Mouse (Mus musculus) CH12.LX (cell line): ENCODE data around the gene Hivep2. TPM values are rescaled to one million over a fixed set of nuclear protein-coding genes. Genes with fewer than 3 reads are reported as not detected.

ENCODE experiments used
- DNase-seq: peaks from one replicate; pipeline ENCODE4 v3.0.0-alpha.2; 2013; ENCODE audit errors: extremely low read depth
- H3K27ac ChIP-seq: 2 replicates; pipeline ENCODE4 v1.5.1; 2012; ENCODE audit warnings: low read depth, mild to moderate bottlenecking, control low read depth, moderate library complexity; ENCODE audit not compliant: insufficient read depth
- H3K27me3 ChIP-seq: replicated peaks from 2 replicates; pipeline ENCODE3; 2012; ENCODE audit warnings: inconsistent platforms
- H3K36me3 ChIP-seq, 2 experiments: replicated peaks in 1 of 2; 2 replicates each; pipeline versions ENCODE3 to v1.6.1; 2012; ENCODE audit warnings: inconsistent platforms in 1 of 2, low read length in 1 of 2, mild to moderate bottlenecking in 1 of 2, mixed read lengths in 1 of 2, moderate library complexity in 1 of 2; ENCODE audit not compliant: control insufficient read depth in 1 of 2, insufficient read depth in 1 of 2
- H3K4me1 ChIP-seq, 2 experiments: 2 replicates each; pipeline ENCODE4 v1.6.1; 2012; ENCODE audit warnings: inconsistent platforms in 1 of 2, moderate library complexity in 1 of 2; ENCODE audit not compliant: insufficient read depth in 2 of 2, control insufficient read depth in 1 of 2
- H3K4me2 ChIP-seq: 2 replicates; pipeline ENCODE4 v1.6.1; 2012; ENCODE audit warnings: low read depth, mild to moderate bottlenecking, control low read depth; ENCODE audit not compliant: poor library complexity, insufficient read depth, severe bottlenecking
- H3K4me3 ChIP-seq, 3 experiments: fragments of 150-350 bp in 1 of 3; sonication (generic) in 1 of 3; replicated peaks in 1 of 3; 2 replicates each; pipeline versions ENCODE3 to v1.5.1; 2011 to 2012; ENCODE audit warnings: low read depth in 2 of 3, low read length in 2 of 3, mild to moderate bottlenecking in 2 of 3, moderate library complexity in 2 of 3, control low read depth in 1 of 3, improper control_type of control experiment in 1 of 3, inconsistent platforms in 1 of 3, mixed read lengths in 1 of 3; ENCODE audit not compliant: poor library complexity in 1 of 3
- H3K79me2 ChIP-seq: replicated peaks from 2 replicates; pipeline ENCODE4 v1.6.1; 2012; ENCODE audit warnings: mild to moderate bottlenecking, moderate library complexity; ENCODE audit not compliant: control insufficient read depth, poor library complexity, insufficient read depth, severe bottlenecking; ENCODE audit errors: extremely low read depth
- H3K9ac ChIP-seq: 2 replicates; pipeline ENCODE4 v1.6.1; 2012; ENCODE audit warnings: low read depth, mild to moderate bottlenecking, control low read depth, moderate library complexity; ENCODE audit not compliant: insufficient read depth
- H3K9me3 ChIP-seq: replicated peaks from 2 replicates; pipeline ENCODE3; 2012; ENCODE audit warnings: low read length, inconsistent platforms, mixed read lengths
- CTCF ChIP-seq, 2 experiments: IDR thresholded peaks in 1 of 2; conservative IDR thresholded peaks in 1 of 2; 2 replicates each; pipeline ENCODE4 v1.5.1; 2011 to 2012; ENCODE audit warnings: low read depth in 2 of 2, low read length in 2 of 2, improper control_type of control experiment in 1 of 2, inconsistent platforms in 1 of 2, mild to moderate bottlenecking in 1 of 2, moderate library complexity in 1 of 2
- E2F4 ChIP-seq: IDR thresholded peaks from 2 replicates; pipeline ENCODE4 v1.6.1; 2011; ENCODE audit warnings: low read depth, low read length, improper control_type of control experiment; ENCODE audit not compliant: insufficient replicate concordance
- ELF1 ChIP-seq: IDR thresholded peaks from 2 replicates; pipeline ENCODE4 v1.6.1; 2014; ENCODE audit warnings: low read depth, mild to moderate bottlenecking, inconsistent platforms, low read length, improper control_type of control experiment
- GABPA ChIP-seq: IDR thresholded peaks from 2 replicates; pipeline ENCODE4 v1.6.1; 2012; ENCODE audit warnings: low read depth, low read length, improper control_type of control experiment, inconsistent platforms; ENCODE audit not compliant: insufficient replicate concordance
- HCFC1 ChIP-seq: IDR thresholded peaks from 2 replicates; pipeline ENCODE4 v1.6.1; 2012; ENCODE audit warnings: low read depth, mild to moderate bottlenecking, inconsistent platforms, low read length, improper control_type of control experiment
- IRF4 ChIP-seq: IDR thresholded peaks from 2 replicates; pipeline ENCODE4 v1.6.1; 2014; ENCODE audit warnings: low read depth, mild to moderate bottlenecking, inconsistent platforms, low read length, improper control_type of control experiment
- JUN ChIP-seq: IDR thresholded peaks from 2 replicates; pipeline ENCODE4 v1.6.1; 2011; ENCODE audit warnings: low read depth, mild to moderate bottlenecking, low read length, improper control_type of control experiment, moderate library complexity; ENCODE audit not compliant: insufficient read depth
- KAT2A ChIP-seq: IDR thresholded peaks from 2 replicates; pipeline ENCODE4 v1.6.1; 2012; ENCODE audit warnings: low read length, improper control_type of control experiment, inconsistent platforms; ENCODE audit not compliant: insufficient replicate concordance
- MAX ChIP-seq: IDR thresholded peaks from 2 replicates; pipeline ENCODE4 v1.6.1; 2011; ENCODE audit warnings: low read length, improper control_type of control experiment
- MAZ ChIP-seq: IDR thresholded peaks from 2 replicates; pipeline ENCODE4 v1.6.1; 2012; ENCODE audit warnings: low read depth, mild to moderate bottlenecking, inconsistent platforms, low read length, improper control_type of control experiment, moderate library complexity
- NELFE ChIP-seq: IDR thresholded peaks from 2 replicates; pipeline ENCODE4 v1.6.1; 2011; ENCODE audit warnings: low read depth, low read length, improper control_type of control experiment
- NRF1 ChIP-seq: IDR thresholded peaks from 2 replicates; pipeline ENCODE4 v1.6.1; 2014; ENCODE audit warnings: low read depth, mild to moderate bottlenecking, inconsistent platforms, low read length, improper control_type of control experiment, moderate library complexity
- RCOR1 ChIP-seq: conservative IDR thresholded peaks from 2 replicates; pipeline ENCODE4 v1.6.1; 2012; ENCODE audit warnings: low read depth, mild to moderate bottlenecking, inconsistent platforms, low read length, improper control_type of control experiment
- TCF12 ChIP-seq: IDR thresholded peaks from 2 replicates; pipeline ENCODE4 v1.6.1; 2014; ENCODE audit warnings: low read depth, mild to moderate bottlenecking, inconsistent platforms, low read length, improper control_type of control experiment
- UBTF ChIP-seq: IDR thresholded peaks from 2 replicates; pipeline ENCODE4 v1.6.1; 2012; ENCODE audit warnings: low read depth, mild to moderate bottlenecking, inconsistent platforms, low read length, improper control_type of control experiment, moderate library complexity
- USF1 ChIP-seq: IDR thresholded peaks from 2 replicates; pipeline ENCODE4 v1.6.1; 2014; ENCODE audit warnings: low read depth, mild to moderate bottlenecking, inconsistent platforms, low read length, improper control_type of control experiment
- USF2 ChIP-seq: conservative IDR thresholded peaks from 2 replicates; pipeline ENCODE4 v1.6.1; 2011; ENCODE audit warnings: low read depth, low read length, improper control_type of control experiment
- ZMIZ1 ChIP-seq: IDR thresholded peaks from 2 replicates; pipeline ENCODE4 v1.6.1; 2012; ENCODE audit warnings: low read depth, mild to moderate bottlenecking, inconsistent platforms, low read length, improper control_type of control experiment
- dilution Hi-C: fragments of 300-500 bp; cut with MboI; formaldehyde crosslinking; loops from 2 replicates; pipeline ENCODE4 v1.14.3; 2020; ENCODE audit warnings: low sequenced_read_pairs; ENCODE audit not compliant: extremely low pct_unique_long_range_greater_than_20kb, extremely low pct_ligation_motif_present
- in situ Hi-C: fragments of 300-500 bp; cut with MboI; formaldehyde crosslinking; loops from 3 replicates; pipeline ENCODE4 v1.14.3; 2019; ENCODE audit warnings: low sequenced_read_pairs, low pct_ligation_motif_present, low pct_unique_long_range_greater_than_20kb, mixed read lengths
- polyA plus RNA-seq: library from polyadenylated mRNA; unstranded; fragments of >175 nt; gene quantifications from 2 replicates; pipeline ENCODE4 v1.2.1, GENCODE M21; 2012; ENCODE audit warnings: low read depth; ENCODE audit not compliant: insufficient read length
- total RNA-seq, 2 experiments: library from RNA; depleted of rRNA; stranded (reverse); fragments of 300-350 nt in 1 of 2; fragments of >200 nt in 1 of 2; gene quantifications; 2 replicates each; pipeline ENCODE4 v1.2.3; 2012 to 2014

Hivep2 gene
- total and polyA plus RNA-seq, 3 experiments, result 0.59 to 2.7 (median 1.4) TPM

DNA sequence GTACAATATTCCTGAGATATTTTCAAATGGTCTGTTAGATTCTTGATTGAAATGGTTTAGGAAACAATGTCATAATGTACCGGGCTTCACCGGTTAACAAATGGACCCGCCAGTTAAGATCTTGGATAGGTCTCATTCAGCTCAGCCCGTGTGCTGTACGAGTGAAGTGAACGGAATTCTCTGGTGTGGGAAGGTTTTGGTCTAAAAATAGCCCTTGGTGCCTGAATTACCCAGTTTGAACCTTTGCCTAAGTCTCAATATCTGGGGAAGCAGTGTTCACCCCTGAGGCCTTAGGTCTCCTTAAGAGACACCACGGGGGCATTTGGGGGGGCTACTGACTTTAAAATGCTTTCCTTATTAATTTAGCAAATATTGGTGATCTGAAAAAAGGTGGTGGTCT, 8.6 kb downstream of the Hivep2 start:
- Histone ChIP-seq H3K4me1 (peaks cover 0 to 3% of the 10 kb centered on the region in 2 experiments; a peak in 2 of 4 replicates), H3K9me3 (no peaks in the 10 kb centered on the region), H3K36me3 (no peaks in the 10 kb centered on the region), H3K9ac (no peak overlapping the region), H3K4me3 (no peak overlapping the region), H3K4me2 (no peak overlapping the region), H3K27me3 (no peaks in the 10 kb centered on the region), H3K79me2 (no peaks in the 10 kb centered on the region), H3K27ac (no peak overlapping the region)
- no peak for TF ChIP-seq RCOR1
- TF ChIP-seq IRF4, result no peak
- no peak for TF ChIP-seq NELFE
- no peak for TF ChIP-seq USF2
- TF ChIP-seq CTCF (conservative IDR thresholded peaks at IDR 0.05 in 1 of 2, IDR thresholded peaks at IDR 0.05 in 1 of 2; ENCODE audit: low read depth in 2 of 2, low read length in 2 of 2), result no peak
- TF ChIP-seq MAZ, result no peak
- in situ Hi-C loops, result no loop called here
- DNase-seq, result no peak
- dilution Hi-C loops, result no loop called here

DNA sequence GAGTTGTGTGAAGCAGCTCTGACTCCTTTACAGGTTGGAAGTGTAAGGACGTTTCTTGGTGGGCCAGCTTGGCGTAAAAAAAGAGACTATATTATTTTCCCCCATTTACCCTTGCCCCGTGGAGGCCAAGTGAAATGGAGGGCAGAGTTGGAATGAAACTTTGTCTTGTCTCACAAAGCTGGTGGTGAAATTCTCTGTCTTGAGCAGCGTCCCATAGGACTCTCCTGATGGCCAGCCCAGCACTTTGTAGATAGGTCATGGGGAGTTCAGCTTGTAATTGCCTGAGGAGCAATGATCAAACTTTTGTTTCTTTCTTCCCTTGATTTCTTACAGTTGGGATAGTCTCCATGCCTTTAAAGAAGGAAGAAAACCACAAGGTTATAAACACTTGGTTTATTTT, 10.0 kb downstream of the Hivep2 start:
- H3K4me2 ChIP-seq, result no peak overlapping the region
- DNase-seq, result no peak
- no peak overlapping the region for H3K27ac ChIP-seq
- H3K9me3 ChIP-seq, result no peaks in the 10 kb centered on the region
- in situ Hi-C loops (no loop called here), dilution Hi-C loops (no loop called here)
- TF ChIP-seq MAZ (no peak), TCF12 (no peak), USF1 (no peak), NRF1 (no peak), ZMIZ1 (no peak), HCFC1 (no peak), MAX (no peak), UBTF (no peak), USF2 (no peak), GABPA (no peak), RCOR1 (no peak), JUN (no peak), E2F4 (no peak), KAT2A (no peak), ELF1 (no peak)
- no peaks in the 10 kb centered on the region for H3K36me3 ChIP-seq
- no peak overlapping the region for H3K9ac ChIP-seq
- H3K4me3 ChIP-seq, result no peak overlapping the region
- H3K4me1 ChIP-seq, result peaks cover 0 to 3% of the 10 kb centered on the region in 2 experiments; a peak in 2 of 4 replicates
- no peaks in the 10 kb centered on the region for H3K27me3 ChIP-seq
- no peaks in the 10 kb centered on the region for H3K79me2 ChIP-seq
